Mouse (Mus musculus): ENCODE results near the gene Zfp68.
A peak's percentile ranks its signal among the peaks of the same experiment; 100 is the strongest.
"Not testable (repeated sequence)": the region's sequence is repeated elsewhere in the genome, so short reads cannot be mapped to it uniquely, and the experiment has no call there.

The Zfp68 gene

DNA sequence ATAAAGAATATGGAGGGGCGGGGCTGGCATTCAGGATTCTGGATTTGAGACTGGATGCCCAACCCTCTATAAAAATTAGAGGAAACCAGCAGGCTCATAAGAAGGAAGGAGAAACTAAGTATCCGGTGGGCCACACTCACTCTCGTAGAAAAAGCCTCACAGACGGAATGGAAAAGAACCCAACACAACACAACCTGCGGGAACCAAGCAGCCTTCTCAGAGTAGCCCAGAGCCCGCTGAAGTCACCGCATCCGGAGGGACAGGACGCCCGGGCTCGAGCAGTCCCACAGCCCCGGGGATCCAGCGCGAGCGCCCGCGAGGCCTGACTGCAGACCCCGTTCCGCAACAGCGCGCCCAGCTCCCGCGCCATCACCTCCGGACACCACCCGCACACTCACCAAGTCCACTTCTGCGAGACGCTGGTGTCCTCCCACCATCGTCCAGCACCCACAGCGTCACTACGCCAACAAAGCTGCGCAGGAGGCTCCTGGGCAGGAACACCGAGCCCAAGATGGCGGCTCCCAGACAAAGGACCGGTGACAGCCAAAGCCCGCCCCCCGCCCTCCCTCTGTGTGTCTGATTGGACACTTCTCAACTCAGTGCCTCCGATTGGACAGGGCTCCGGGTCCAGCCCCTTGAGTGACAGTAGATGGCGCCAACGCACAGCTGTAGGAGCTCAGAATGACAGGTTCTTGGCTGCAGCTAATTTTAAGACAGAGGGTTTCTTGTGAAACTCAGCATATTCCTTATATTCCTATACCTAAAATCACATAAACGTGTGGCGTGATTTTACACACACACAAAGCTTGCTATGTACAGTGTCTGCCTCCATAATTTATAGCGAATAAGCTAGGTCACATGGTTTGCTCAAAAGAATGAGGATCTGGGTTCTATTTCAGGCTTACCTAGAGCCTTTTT is at the start of gene Zfp68:
Zfp68 (minus strand) TSS at position 551 of the 918 bp plus-strand sequence.
- peak; percentile 92 for DNase-seq

DNA sequence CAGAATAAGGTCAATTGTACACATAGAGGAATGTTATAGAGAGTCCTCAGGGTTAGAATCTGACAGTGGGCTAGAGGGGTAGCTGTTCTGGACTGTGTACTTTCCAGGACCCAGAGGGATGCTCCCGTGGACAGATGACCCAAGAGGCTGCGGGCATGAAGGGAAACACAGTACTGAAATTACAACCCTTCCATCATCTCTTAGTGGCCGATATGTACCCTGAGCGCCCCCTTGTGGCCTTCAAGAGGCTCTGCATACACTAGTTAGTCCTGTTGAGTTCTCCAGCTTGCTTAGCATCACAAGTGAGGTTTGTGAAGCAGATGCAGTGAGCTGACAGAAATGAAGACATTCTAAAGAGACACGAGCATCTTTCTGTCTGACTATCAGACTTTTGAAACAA is 39.4 kb upstream of the Zfp68 start:
- peak; percentile 30 for DNase-seq

DNA sequence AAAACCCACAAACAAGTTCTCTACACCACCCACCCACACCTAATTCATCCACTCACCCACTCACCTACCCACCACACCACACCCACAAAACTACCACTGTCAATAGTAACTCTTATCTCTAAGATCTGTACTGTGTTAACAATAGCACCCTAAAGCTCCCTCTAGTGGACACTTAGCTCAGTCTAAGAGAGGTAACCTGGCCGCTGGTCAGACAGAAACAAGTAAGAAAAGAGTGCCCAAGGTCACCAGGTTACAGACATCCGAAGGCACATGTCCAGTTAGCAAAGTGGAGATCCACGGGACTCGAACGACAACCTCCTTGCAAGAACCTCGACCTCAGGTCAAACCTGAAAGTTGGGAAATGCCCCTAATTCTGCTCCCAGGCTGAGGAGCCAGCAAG is 38.3 kb upstream of the Zfp68 start:
- DNase-seq: no peak

DNA sequence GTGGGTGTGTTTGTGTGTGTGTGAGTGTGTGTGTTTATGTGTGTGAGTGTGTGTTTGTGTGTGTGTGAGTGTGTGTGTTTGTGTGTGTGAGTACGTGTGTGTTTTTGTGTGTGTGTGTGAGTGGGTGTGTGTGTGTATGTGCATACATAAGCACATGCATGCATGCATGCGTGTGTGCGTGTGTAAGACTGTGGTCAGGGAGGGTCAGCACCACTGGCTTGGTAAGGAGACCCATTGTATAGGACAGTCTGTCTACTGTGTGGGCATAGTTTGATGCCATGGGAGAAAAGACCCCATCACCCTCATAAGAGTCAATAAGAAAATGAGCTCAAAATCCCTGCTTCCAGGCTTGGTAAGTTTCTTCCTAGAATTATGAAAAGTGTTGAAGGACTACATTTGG is 37.8 kb upstream of the Zfp68 start:
- no peak for DNase-seq

DNA sequence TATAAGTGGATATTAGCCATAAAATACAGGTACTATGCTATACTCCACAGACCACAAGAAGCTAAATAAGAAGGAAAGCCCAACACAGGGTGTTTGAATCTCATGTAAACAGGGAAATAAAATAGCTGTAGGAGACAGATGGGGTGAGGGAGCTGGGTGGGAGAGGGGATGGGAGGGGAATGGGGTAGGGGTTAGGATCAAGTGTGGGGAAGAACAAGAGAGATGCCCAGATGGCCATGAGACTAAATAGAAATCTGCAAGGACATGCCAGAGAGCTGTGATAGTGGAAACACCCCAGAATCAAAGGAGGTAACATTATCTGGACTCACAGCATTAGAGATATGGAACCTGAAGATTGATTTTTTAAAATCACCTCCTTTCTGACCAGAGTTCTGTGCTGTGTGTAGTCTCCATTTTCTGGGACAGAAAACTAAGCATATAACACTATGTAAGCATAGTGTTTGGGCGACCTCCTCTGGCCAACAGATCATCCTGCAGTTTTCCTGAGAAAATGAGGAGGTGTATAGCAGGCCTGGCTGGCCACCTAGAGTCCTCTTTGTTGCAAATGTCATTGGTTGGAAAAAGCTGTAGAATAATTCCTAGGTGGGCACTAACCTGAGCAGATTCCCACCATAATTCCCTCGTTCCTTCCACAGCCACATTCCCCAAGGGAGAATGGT is 37.1 kb upstream of the Zfp68 start:
- DNase-seq: peak; percentile 53

DNA sequence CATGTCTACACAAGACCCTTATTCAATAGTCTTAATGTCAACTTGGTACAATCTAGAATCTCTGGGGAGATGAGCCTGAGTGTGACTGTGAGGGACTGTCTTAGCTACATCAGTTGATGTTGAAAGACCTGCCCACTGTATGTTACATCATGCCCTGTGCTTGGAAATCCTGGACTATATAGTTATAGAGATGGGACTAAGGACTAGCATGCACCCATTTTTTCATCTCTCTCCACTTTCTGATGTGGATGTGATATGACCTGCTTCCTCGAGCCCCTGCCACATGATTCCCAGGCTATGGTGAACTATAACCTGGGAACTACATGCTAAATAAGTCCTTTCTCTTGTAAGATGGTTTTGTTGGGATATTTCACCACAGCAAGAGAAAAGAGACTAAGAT is 33.4 kb upstream of the Zfp68 start:
- DNase-seq: no peak

DNA sequence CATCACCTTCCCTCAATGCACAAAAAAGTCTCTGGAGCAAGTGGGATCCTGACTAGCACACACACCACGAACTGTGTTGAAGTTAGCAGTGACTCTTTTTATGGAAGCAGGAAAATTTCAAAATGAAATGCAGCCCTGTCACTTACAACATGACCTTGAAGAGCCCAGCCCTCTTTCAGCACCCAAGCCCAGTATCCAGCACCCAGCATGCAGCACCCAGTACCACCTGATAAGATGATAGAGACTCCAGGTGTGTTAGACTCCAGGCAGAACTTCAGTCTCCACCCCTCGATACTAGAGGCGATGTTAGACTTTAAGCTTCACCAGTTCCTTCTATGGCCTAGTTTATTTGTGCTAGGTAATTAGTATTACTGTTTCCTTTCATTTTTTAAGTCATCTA is 22.2 kb upstream of the Zfp68 start:
- DNase-seq: no peak

DNA sequence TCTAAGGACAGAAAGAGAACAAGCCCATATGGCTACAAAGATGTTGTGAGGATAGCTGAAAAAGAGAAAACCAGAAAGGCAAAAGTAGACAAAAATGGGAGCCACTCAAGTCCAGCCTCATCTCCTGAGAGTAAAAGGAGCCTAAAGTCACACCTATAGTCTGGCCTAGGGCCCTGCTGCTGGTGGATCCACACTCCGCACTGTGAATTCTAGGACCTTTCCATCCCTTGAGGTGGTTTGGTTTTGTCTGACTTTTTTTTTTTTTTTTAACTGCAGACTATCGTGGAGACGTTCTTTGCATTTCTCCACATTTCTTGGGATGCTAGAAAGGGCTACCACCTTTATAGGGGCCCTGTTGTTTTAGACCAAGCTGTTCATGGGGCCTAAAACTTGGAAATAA is 21.5 kb upstream of the Zfp68 start:
- no peak for DNase-seq

DNA sequence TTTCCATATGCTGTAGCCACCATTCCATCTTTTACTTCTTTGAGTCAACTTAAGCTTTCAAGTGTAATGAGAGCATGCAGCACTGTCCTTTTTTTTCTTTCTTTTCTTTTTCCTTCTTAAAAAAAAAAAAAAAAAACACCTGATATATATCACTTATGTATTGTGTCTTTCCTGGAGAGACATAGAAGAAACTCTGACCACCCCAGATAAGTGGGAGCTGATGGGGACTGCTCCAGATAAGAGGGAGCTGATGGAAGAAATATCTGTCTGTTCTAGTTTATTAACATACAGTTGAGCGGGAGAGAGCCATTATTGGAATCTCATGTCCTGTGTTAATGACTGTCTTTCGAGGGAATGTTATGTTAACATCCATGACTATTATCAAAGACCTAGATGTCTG is 16.9 kb upstream of the Zfp68 start:
- no peak for DNase-seq

DNA sequence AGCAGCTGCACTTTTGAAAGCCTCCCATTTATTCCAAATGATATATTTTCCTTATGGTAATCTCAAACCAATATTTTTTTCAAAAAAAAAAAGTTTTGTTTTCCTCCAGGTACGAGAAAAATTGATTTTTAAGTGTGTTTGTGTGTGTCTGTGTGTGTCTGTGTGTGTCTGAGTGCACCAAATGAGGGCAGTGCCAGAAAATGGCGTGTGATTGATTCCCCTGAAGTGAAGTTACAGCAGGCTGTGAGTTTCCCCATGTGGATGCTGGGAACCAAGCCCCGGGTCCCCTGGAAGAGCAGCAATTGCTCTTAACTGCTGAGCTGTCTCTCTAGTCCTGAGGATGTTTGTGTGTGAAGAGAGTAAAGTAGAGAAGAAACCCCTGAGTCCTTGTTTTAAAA is 3.9 kb upstream of the Zfp68 start:
- DNase-seq: no peak

DNA sequence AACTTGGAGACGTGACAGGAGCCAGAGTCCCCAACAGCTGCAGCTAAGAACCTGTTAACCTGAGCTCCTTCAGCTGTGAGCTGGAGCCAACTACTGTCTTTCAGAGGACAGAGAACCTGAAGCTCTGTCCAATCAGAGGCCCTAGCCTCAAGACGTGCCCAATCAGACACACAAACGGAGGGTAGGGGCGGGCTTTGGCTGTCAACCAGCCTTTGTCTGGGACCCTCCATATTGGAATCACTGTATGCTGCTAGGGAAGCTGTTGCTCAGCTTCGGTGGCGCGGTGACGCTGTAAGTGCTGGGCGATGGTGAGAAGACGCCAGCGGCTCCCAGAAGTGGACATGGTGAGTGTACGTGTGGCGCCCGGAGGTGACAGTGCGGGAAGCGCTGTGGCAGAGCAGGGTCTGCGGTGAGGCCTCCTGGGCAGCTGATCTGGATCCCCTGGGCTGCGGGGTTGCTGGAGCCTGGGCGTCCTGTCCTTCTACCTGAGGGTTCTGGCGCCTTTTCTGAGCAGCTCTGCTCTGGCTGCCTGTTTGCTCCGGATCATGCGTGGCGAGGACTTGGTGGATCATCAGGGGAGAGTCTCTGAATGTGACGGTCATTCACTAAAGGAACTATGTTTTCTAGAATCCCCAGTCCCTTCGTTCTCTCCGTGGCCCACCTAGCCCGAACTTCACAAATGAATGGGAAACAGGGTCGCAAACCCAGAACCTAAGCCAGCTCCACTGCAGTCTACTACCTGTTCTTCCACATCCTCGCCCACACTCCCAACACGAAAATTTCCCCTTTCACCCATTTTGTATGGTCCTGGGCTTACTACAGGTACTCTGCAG is 3.3 kb upstream of the Zfp68 start, which contains the start of gene A430033K04Rik:
A430033K04Rik (plus strand) TSS at position 215 of the 833 bp plus-strand sequence.
- peak; percentile 89 for DNase-seq

DNA sequence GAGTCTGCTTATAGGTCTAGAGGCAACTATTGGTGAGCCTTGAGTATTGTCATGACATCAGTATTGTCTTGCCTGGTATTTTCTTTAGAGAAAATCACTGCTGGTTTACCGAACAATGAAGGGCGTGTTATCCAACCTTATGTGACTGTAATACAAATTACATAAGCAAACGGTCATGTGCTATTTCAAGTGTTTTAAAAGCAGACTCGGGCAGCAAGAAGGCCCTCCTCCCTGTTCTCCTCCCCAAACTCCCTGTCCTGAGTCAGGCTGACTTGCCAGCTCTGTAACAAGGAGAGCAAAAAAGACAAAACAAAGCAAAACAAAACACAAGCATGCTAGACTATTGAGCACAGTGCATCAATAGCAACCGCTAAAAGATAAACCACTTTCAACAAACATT is 1.3 kb upstream of the Zfp68 start:
- no peak for DNase-seq

DNA sequence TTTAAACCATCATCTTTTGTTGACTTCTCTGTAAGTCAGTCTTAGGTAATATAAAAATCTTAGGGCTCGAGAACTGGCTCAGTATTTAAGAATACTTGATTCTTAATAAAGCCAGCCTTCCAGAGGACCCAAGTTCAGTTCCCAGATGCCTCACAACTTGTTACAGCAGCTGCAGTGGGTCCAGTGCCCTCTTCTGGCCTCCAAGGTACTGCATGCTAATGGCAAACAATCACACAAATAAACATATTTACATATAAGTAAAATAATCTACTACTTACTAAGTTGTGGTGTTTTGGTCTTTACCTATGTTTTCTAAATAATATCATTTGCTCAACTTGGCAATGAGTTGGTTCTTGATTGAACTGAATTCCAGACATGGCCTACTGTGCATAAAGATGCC is 1.2 kb downstream of the Zfp68 start:
- no peak for DNase-seq

DNA sequence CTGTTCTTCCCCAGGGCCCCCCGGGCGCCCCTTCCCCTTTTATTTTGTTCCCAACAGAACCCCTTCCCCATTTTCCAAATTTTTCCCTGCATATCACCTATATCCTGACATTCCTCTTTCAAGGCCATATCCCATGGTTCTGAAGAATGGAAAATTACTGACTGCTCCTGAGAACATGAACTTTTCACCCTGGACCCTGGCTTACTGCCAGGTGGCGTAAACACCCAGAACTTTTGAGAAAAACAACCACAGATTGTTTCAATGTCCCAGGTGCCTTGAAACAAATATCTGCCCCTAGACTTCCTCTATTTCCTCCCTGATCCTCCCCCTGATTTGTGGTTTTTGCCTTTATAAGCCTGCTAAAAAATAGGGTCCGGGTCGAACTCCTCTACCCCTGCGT is 32.2 kb downstream of the Zfp68 start:
- DNase-seq: no peak

DNA sequence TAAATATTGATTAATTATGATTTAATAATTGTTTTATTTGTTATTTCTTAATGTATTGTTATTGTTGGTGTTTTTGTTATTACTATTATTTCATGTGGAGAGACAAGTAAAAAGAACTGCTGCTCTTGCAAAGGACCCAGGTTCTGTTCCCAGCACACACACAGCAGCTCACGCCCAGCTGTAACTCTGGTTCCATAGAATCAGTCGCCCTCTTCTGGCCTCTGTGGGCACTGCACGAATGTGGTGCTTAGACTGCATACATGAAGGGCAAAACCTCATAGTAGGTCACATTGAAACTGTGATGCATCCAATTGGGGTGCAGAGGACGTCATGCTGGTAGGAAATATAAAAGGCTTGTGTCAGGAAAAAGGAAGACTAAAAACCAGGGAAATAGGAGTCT is 47.9 kb downstream of the Zfp68 start:
- peak; percentile 15 for DNase-seq

DNA sequence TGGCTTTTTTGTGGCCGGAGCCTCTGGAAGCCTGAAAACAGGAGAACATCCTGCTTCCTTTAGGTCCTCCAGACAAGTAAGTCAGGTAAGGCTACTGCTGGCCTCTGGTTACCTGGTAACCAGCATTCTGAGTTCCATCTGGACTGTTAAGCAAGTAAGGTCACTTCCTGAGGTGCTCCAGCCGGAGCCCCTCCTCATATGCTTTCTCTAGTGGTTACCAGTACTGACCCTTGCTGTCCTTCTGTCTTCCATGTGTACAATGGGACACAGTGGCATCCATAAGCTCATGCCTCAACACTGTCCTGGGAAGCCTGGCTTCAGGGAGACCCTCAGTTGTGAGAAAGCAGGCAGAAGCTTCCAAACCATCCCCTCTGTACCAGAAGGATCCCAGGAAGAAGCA is 54.9 kb downstream of the Zfp68 start, which contains the start of gene 1700123K08Rik:
1700123K08Rik (minus strand) TSS at position 101 of the 400 bp plus-strand sequence.
- DNase-seq: not testable (repeated sequence)
